Mouse (Mus musculus): Measurements from ENCODE around the gene Mdga1.

DNA sequence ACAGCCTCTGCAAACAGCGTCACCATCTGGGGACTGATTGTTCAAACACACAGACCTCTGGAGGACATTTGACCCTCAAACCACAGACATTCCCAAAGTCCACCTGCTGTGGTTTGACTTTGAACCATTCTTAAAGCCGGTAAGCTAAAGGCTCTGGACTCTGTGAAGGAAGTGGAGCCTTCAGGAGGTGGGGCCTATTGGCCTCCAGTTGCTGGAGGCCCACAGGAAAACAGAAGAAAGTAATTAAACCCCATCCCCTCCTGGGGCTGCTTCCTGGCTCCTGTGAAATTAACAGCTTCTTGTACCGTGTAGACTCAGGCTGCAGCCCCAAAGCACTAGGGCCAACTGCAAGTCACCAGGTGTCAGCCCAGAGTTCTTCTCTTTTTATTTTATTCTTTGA is 52.9 kb downstream of the Mdga1 start:
- no peak for TF ChIP-seq TAL1 (IDR thresholded peaks at IDR 0.05; ENCODE audit: low read length)
- TF ChIP-seq GATA1 (IDR thresholded peaks at IDR 0.05; ENCODE audit: low read length), result no peak

Data from erythroblast, embryonic 14.5 days (primary cell).